Mouse (Mus musculus) E14TG2a.4 (cell line): ENCODE data around the gene Helt.

ENCODE experiments used
- CTCF ChIP-seq: conservative IDR thresholded peaks from 2 replicates; pipeline ENCODE4 v1.5.1; 2014; ENCODE audit warnings: low read length
- POU5F1 ChIP-seq: IDR thresholded peaks from 2 replicates; pipeline ENCODE4 v1.6.1; 2014; ENCODE audit warnings: low read length, borderline replicate concordance

- TF ChIP-seq CTCF (no peak), POU5F1 (no peak)
Measured at GRCm38 (mm10) chr8:46246346-46246745, 48.1 kb downstream of the Helt start.
